Mouse (Mus musculus) forebrain, embryonic 15.5 days (tissue): ENCODE results near the gene Slit1. TPM values are rescaled to one million over a fixed set of nuclear protein-coding genes. Genes with fewer than 3 reads are reported as not detected.
A peak's percentile ranks its signal among the peaks of the same experiment; 100 is the strongest.

ENCODE experiments used
- ATAC-seq: fragments of 200-750 bp; cut with Nextera tagmentation; replicated peaks from 2 replicates; pipeline ENCODE4 v1.8.0; 2017; ENCODE audit warnings: mild to moderate bottlenecking, moderate TSS enrichment, moderate library complexity
- H3K27ac ChIP-seq: fragments of 300-500 bp; sonication (generic); replicated peaks from 2 replicates; pipeline ENCODE4 v1.5.1; 2015; ENCODE audit warnings: mild to moderate bottlenecking, inconsistent platforms
- H3K27me3 ChIP-seq: fragments of 300-500 bp; sonication (generic); 2 replicates; pipeline ENCODE4 v1.6.1; 2015; ENCODE audit warnings: inconsistent platforms
- H3K36me3 ChIP-seq: fragments of 300-500 bp; sonication (generic); 2 replicates; pipeline ENCODE4 v1.6.1; 2015; ENCODE audit warnings: mild to moderate bottlenecking, inconsistent platforms
- H3K4me1 ChIP-seq: fragments of 300-500 bp; sonication (generic); 2 replicates; pipeline ENCODE4 v1.6.1; 2015; ENCODE audit warnings: inconsistent platforms
- H3K4me2 ChIP-seq: fragments of 300-500 bp; sonication (generic); replicated peaks from 2 replicates; pipeline ENCODE4 v1.6.1; 2015; ENCODE audit warnings: mild to moderate bottlenecking, inconsistent platforms
- H3K4me3 ChIP-seq: fragments of 300-500 bp; sonication (generic); 2 replicates; pipeline ENCODE4 v1.5.1; 2015; ENCODE audit warnings: mild to moderate bottlenecking, inconsistent platforms
- H3K9ac ChIP-seq: fragments of 300-500 bp; sonication (generic); replicated peaks from 2 replicates; pipeline ENCODE4 v1.6.1; 2015; ENCODE audit warnings: mild to moderate bottlenecking, inconsistent platforms
- H3K9me3 ChIP-seq: fragments of 300-500 bp; sonication (generic); 2 replicates; pipeline ENCODE4 v1.6.1; 2016; ENCODE audit warnings: inconsistent platforms
- WGBS: fragments of 180-500 bp; shearing (Covaris S2); methylation state at CpG from one replicate; pipeline ENCODE4 v1.1.7; 2015; ENCODE audit warnings: mixed read lengths; 5-methylcytosine and 5-hydroxymethylcytosine counted together
- polyA plus RNA-seq: library from polyadenylated mRNA; unstranded; fragments of >200 nt; fragmentation: Nextera tagmentation; extraction: Ambion mirVana; gene quantifications from 2 replicates; pipeline ENCODE4 v1.2.1, GENCODE M21; 2015

Gene Slit1
- polyA plus RNA-seq, 1 experiment from 2014 or later = 21.0 TPM

- H3K27me3 ChIP-seq = no peaks in the 10 kb centered on the region
- WGBS = 16% methylated on average over 16 of the region's 16 CpGs
- H3K9me3 ChIP-seq = no peaks in the 10 kb centered on the region
- H3K4me3 ChIP-seq = no peak overlapping the region
- H3K36me3 ChIP-seq = 0 out of 2 replicates have a peak, but pooled peaks cover 6% of the 10 kb centered on the region
- peaks cover 45% of the 10 kb centered on the region for H3K4me1 ChIP-seq
- ATAC-seq = peak; percentile 65
- peak overlapping the region; percentile 13; the same call in 1 of the 2 replicates for H3K4me2 ChIP-seq
- peak overlapping the region; percentile 74 for H3K27ac ChIP-seq
- H3K9ac ChIP-seq = no peak overlapping the region
These were observed 130.0 kb downstream of the Slit1 start for GRCm38 (mm10) chr19:41613325-41614087.

GRCm38 (mm10) chr19:41611683-41612082, 131.8 kb downstream of the Slit1 start:
- no peaks in the 10 kb centered on the region for H3K9me3 ChIP-seq
- H3K4me1 ChIP-seq = peaks cover 36% of the 10 kb centered on the region
- 0 out of 2 replicates have a peak, but pooled peaks cover 6% of the 10 kb centered on the region for H3K36me3 ChIP-seq
- no peak overlapping the region for H3K9ac ChIP-seq
- no peak overlapping the region for H3K27ac ChIP-seq
- no peak overlapping the region for H3K4me2 ChIP-seq
- 61% methylated on average over 6 of the region's 6 CpGs for WGBS
- no peak overlapping the region for H3K4me3 ChIP-seq
- no peak for ATAC-seq
- H3K27me3 ChIP-seq = no peaks in the 10 kb centered on the region

GRCm38 (mm10) chr19:41606208-41606987, 137.1 kb downstream of the Slit1 start:
- ATAC-seq = no peak
- H3K9ac ChIP-seq = no peak overlapping the region
- H3K9me3 ChIP-seq = no peaks in the 10 kb centered on the region
- no peaks in the 10 kb centered on the region for H3K4me1 ChIP-seq
- no peak overlapping the region for H3K4me3 ChIP-seq
- H3K27me3 ChIP-seq = no peaks in the 10 kb centered on the region
- no peak overlapping the region for H3K27ac ChIP-seq
- no peak overlapping the region for H3K4me2 ChIP-seq
- 81% methylated on average over 10 of the region's 10 CpGs for WGBS
- peaks cover 14% of the 10 kb centered on the region for H3K36me3 ChIP-seq

- WGBS = 43% methylated on average over 11 of the region's 11 CpGs
- Histone ChIP-seq H3K27ac (no peak overlapping the region), H3K27me3 (no peaks in the 10 kb centered on the region), H3K36me3 (peaks cover 4% of the 10 kb centered on the region; the same call in 1 of the 2 replicates), H3K4me2 (no peak overlapping the region), H3K9me3 (no peaks in the 10 kb centered on the region), H3K4me1 (no peaks in the 10 kb centered on the region), H3K4me3 (no peak overlapping the region), H3K9ac (no peak overlapping the region)
- no peak for ATAC-seq
These were observed 142.8 kb downstream of the Slit1 start for GRCm38 (mm10) chr19:41600647-41601046.

GRCm38 (mm10) chr19:41597170-41597894, 146.1 kb downstream of the Slit1 start:
- no peak for ATAC-seq
- Histone ChIP-seq H3K4me3 (no peak overlapping the region), H3K4me1 (no peaks in the 10 kb centered on the region), H3K36me3 (no peaks in the 10 kb centered on the region; the same call in 1 of the 2 replicates), H3K4me2 (no peak overlapping the region), H3K9me3 (no peaks in the 10 kb centered on the region), H3K9ac (no peak overlapping the region), H3K27ac (no peak overlapping the region), H3K27me3 (no peaks in the 10 kb centered on the region)
- 87% methylated on average over 6 of the region's 6 CpGs for WGBS

GRCm38 (mm10) chr19:41591808-41592207, 151.7 kb downstream of the Slit1 start:
- H3K36me3 ChIP-seq = no peaks in the 10 kb centered on the region
- no peaks in the 10 kb centered on the region for H3K9me3 ChIP-seq
- WGBS = 83% methylated on average over 12 of the region's 12 CpGs
- no peak overlapping the region for H3K9ac ChIP-seq
- no peak for ATAC-seq
- H3K4me2 ChIP-seq = no peak overlapping the region
- H3K4me3 ChIP-seq = no peak overlapping the region
- H3K4me1 ChIP-seq = no peaks in the 10 kb centered on the region
- no peak overlapping the region for H3K27ac ChIP-seq
- no peaks in the 10 kb centered on the region for H3K27me3 ChIP-seq

GRCm38 (mm10) chr19:41589681-41590080, 153.8 kb downstream of the Slit1 start:
- 86% methylated on average over 8 of the region's 8 CpGs for WGBS

GRCm38 (mm10) chr19:41589026-41589425, 154.4 kb downstream of the Slit1 start:
- Histone ChIP-seq H3K36me3 (peaks cover 13% of the 10 kb centered on the region), H3K9ac (no peak overlapping the region), H3K4me1 (no peaks in the 10 kb centered on the region), H3K27ac (no peak overlapping the region), H3K4me2 (no peak overlapping the region), H3K27me3 (no peaks in the 10 kb centered on the region), H3K9me3 (no peaks in the 10 kb centered on the region), H3K4me3 (no peak overlapping the region)
- ATAC-seq = no peak
- WGBS = 80% methylated on average over 7 of the region's 7 CpGs

More at GRCm38 (mm10) chr19:41589681-41590080, 153.8 kb downstream of the Slit1 start:
- ATAC-seq = no peak
- no peaks in the 10 kb centered on the region for H3K9me3 ChIP-seq
- H3K27ac ChIP-seq = no peak overlapping the region
- no peak overlapping the region for H3K4me2 ChIP-seq
- no peaks in the 10 kb centered on the region for H3K4me1 ChIP-seq
- no peaks in the 10 kb centered on the region for H3K27me3 ChIP-seq
- H3K4me3 ChIP-seq = no peak overlapping the region
- H3K9ac ChIP-seq = no peak overlapping the region
- peaks cover 6% of the 10 kb centered on the region; the same call in 1 of the 2 replicates for H3K36me3 ChIP-seq

GRCm38 (mm10) chr19:41587431-41588222, 155.8 kb downstream of the Slit1 start:
- Histone ChIP-seq H3K4me1 (no peaks in the 10 kb centered on the region), H3K27ac (no peak overlapping the region), H3K4me3 (no peak overlapping the region), H3K36me3 (peaks cover 26% of the 10 kb centered on the region), H3K4me2 (no peak overlapping the region), H3K9ac (no peak overlapping the region), H3K27me3 (no peaks in the 10 kb centered on the region), H3K9me3 (no peaks in the 10 kb centered on the region)
- ATAC-seq = no peak
- 88% methylated on average over 20 of the region's 20 CpGs for WGBS

- no peak overlapping the region for H3K27ac ChIP-seq
- H3K4me1 ChIP-seq = no peaks in the 10 kb centered on the region
- peaks cover 35% of the 10 kb centered on the region for H3K36me3 ChIP-seq
- no peak for ATAC-seq
- no peak overlapping the region for H3K4me3 ChIP-seq
- H3K27me3 ChIP-seq = no peaks in the 10 kb centered on the region
- no peaks in the 10 kb centered on the region for H3K9me3 ChIP-seq
- WGBS = 88% methylated on average over 10 of the region's 10 CpGs
- no peak overlapping the region for H3K4me2 ChIP-seq
- no peak overlapping the region for H3K9ac ChIP-seq
These were observed 156.7 kb downstream of the Slit1 start for GRCm38 (mm10) chr19:41586752-41587151.

GRCm38 (mm10) chr19:41582918-41583514, 160.4 kb downstream of the Slit1 start:
- no peaks in the 10 kb centered on the region for H3K9me3 ChIP-seq
- peaks cover 38% of the 10 kb centered on the region for H3K36me3 ChIP-seq
- H3K4me1 ChIP-seq = no peaks in the 10 kb centered on the region
- 95% methylated on average over 5 of the region's 5 CpGs for WGBS
- no peak overlapping the region for H3K27ac ChIP-seq
- no peak overlapping the region for H3K4me3 ChIP-seq
- ATAC-seq = no peak
- H3K9ac ChIP-seq = no peak overlapping the region
- no peaks in the 10 kb centered on the region for H3K27me3 ChIP-seq
- no peak overlapping the region for H3K4me2 ChIP-seq
